Mouse (Mus musculus) lung, postnatal 14 days (tissue): Measurements from ENCODE around the gene Rap1gap2.

Experiments used
- DNase-seq: peaks from one replicate; pipeline ENCODE4 v3.0.0; 2021

Rap1gap2 gene

DNA sequence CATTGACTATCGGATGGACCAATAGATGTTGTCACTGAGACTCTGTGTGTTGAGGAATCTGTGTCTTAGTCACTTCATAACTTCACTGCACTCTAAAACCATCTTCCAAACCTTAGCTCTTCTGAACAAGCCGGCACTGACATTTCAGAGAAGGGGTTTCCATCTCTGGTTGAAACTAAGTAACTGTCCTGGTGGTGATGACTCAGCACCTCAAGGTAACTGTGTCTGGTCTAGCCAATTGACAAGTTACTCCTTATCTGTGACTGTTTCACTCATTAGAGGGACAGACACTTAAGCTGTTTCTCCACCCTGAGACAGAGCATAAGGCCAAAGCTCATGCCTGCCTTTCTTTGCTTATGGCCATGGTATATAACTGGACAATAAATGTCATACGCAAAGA is 114.1 kb downstream of the Rap1gap2 start:
- DNase-seq = no peak

GRCm38 (mm10) chr11:74493936-74494335 is 116.8 kb downstream of the Rap1gap2 start:
- no peak for DNase-seq

DNA sequence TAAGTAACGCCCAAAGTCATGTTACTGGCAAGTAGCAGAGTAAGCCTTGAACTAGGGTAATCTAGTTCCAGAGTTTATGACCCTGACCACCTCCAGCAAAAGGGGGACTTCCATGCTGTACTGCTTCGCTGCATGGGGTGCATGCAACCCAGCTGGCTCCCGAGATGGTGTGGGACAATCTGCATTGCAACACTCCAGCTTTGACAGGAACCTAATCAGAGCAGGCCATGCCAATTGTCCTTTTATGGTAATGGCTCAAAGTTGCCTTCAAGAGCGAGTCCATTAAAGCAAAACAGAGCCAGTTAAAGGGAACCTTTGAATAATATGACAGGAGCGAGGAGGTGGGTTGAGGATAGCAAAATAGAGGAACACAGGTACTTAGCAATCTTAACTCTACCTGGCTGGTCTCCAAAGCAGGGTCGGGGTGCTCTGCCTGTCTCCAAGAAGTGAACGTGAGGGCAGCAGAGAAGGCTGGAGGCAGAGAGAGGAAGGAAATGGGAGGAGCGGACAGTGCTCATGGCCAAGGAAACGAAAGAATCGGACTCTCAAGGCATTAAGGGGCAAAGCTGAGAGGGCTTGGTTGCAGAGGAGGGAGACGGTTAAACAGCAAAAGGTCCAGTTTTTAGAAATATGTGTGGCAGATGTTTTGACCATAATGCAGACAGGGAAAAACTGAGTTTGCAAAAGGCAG is 117.4 kb downstream of the Rap1gap2 start:
- DNase-seq = peak; percentile 11

- no peak for DNase-seq
Observed at GRCm38 (mm10) chr11:74491130-74491529, 119.6 kb downstream of the Rap1gap2 start.

DNA sequence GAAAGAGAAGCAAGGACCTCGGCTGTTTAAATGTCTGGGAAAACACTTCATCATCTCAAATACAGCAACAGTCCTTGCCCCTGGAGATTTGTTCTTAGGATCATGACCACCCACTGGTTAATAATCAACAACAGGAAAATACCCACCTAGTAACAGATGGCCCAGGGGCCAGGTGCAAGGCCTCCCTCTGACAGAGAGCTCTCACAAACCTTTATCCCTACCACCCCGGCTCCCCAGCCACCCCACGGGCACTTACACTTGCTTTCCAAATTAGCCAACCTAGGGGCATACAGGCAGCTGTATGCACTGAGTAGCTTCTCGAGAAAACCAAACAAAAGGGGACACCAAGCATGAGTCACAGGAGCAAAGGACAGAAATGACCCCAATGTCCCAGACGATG is 121.5 kb downstream of the Rap1gap2 start:
- no peak for DNase-seq

DNA sequence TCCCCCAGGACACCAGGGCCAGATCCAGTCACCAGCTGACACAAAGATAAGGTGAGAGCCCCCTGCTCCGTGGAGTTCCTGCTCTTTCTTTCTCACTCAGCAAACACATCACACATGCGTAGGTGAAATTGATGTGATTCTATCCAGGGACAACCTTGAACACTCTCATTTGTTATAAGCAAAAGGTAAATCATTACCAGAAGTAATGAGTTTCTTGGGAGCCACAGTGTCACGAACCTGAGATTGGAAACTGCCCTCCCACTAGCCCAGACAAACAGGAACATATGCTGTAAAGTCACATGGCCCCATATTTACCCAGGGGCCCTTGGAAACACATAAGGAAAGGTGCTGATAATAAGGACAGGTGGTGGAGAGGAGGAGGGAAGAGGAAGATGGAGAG is 122.8 kb downstream of the Rap1gap2 start:
- DNase-seq = no peak

- DNase-seq = no peak
Observed at GRCm38 (mm10) chr11:74485435-74486217, 125.1 kb downstream of the Rap1gap2 start.

- DNase-seq = no peak
Observed at GRCm38 (mm10) chr11:74483871-74484270, 126.8 kb downstream of the Rap1gap2 start.

- DNase-seq = no peak
Observed at GRCm38 (mm10) chr11:74483153-74483817, 127.4 kb downstream of the Rap1gap2 start.

DNA sequence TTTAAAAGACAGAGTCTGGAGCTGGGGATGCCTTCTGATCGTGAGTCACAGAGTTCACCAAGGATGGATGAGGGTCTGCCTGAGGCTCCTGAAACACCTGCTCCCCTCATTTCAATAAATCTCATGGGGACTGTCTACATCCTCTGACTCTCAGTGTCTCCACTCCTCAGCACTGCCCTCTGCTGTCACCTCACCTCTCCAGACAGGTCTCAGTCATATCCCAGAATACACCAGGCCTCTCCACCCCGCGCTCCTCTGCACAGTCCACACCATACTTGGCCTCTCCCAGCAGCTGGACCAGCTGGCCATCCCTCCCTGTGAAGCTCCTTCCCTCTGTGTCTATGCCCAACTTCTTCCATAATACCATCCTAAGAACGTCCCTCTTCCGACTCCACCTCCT is 128.9 kb downstream of the Rap1gap2 start:
- no peak for DNase-seq

DNA sequence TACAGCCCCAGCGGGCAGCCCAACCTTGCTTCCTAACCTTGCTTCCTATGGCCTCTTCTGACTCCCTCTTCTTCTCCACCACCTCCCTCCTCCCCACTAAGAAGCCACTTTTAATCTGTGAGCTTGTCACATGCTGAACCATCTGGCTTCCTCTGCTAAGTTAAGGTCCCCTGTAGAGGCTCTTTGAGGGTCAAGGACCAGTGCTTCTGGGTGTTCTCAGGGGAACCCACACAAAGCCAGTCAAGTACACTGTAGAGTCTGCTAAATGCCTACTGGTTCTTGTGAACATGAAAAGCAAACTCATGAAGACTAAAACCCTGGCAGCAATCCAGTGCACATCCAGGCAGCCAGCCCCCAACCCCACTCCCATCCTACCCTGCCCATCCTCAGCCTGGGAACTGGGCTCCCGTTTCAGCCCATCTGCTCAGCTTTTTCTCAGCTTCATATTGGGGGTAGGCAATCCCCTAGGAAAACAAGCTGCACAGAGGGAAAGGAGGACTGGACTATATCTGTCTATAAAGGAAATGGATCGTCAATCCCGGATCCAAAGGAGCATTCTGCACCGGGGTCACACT is 130.9 kb downstream of the Rap1gap2 start:
- no peak for DNase-seq

DNA sequence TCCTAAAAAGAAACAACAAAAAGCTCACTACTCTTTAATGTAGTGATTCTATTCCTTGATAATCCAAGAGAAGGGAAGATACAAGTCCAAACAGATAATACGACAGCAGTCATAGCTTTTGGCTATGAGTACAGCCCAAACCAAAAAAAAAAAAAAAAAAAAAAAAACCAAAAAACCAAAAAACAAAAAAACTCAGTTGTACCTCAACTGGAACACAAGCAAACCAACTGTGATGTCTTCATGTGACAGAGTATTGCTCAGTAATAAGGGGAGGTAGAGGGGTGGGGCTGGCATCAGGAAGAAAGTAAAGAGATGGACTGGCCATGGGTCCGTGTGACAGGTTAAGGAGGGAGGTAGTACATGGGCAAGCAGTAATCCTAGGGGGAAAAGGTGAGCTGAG is 131.8 kb downstream of the Rap1gap2 start:
- DNase-seq = no peak

- no peak for DNase-seq
Observed at GRCm38 (mm10) chr11:74472671-74473070, 138.0 kb downstream of the Rap1gap2 start.

- DNase-seq = no peak
Observed at GRCm38 (mm10) chr11:74468195-74468594, 142.5 kb downstream of the Rap1gap2 start.

DNA sequence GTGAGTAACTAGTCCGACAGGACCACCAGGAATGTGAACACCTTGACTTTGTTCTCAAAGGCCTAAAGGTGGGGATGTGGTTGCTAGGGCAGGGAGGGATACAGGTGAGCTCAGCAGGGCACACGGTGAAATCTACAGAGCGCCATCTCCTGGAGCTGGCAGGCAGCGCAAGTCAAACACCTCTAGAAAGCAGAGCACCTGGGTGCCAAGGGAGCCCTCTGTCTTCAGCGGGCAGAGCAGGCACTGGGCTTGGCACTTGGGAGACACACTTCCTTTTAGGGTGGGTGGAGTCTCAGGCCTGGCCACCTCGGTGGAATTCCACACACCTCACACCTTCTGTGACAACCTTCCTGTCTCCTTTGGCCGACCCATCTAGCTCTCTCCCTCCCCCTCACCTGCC is 145.0 kb downstream of the Rap1gap2 start:
- no peak for DNase-seq

DNA sequence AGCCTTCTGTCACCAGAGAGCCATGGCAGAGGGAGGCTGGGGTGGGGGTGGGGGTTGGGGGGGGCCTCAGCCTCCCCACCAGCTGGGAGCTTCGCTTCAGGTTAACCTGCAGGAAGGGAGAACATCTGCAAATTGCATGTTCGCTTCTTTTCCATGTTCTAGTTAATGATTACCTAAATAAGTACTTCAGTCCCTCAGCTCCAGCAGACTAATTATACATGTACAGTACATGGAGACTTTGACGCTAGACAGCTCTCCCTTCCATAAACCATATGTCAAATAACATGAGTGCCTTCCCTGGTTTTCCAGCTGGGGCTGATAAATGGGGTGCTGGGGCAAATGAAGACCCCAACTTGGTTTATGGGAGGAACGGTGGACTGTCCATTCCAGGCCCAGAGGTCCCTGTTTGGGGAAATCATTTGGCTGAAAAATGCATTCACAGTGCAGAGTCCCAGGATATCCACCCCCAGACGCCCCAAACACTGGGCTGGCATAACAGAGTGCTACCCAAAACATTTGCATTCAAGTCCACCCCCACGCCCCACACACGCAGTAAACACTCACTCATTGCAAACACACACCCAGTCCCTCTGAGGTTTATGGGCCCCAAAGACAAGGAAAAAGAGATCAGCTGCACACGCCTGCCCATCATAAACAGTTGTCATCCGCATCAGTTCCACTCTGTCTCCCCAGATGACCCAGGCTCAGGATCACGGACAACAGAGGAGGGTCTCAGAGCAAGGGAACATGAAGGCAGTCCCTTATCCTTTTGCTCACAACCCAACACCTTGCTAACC is 146.3 kb downstream of the Rap1gap2 start:
- DNase-seq = no peak

DNA sequence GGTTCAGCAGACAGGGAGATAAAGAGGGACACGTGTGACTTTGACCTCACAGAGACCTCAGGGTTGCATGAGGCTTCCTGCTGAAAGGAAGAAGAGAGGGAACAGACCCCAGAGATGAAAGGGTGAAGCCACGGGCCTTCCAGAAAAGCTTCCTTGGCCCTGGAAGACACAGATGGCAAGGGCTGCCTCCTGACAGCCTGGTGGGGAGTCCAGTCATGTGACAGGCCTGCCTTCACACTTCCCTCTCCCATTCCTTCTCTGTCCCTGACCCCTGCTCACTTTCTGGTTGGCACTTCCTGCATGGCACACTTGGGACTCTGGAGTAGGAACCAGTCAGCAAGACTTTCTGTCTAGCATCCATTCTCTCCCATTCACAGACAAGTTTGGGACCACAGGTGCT is 148.1 kb downstream of the Rap1gap2 start:
- no peak for DNase-seq

DNA sequence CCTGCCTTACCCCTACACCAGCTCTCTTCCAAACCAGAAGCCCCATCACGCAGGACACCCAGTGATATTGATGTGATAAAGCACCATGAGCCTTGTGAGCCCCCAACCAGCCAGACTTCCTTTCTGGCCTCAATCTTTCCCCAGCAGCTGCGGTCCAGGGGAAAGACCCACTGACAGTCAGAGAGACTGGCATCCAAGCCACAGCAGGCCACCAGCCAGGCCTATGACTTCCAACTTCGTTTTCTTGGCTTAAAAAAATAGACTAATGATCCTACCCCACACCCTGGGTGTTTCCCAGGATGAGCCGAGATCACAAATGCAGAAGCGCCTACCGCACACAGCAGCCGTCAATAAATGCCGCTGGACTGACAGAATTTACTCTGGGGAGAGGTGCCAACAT is 151.1 kb downstream of the Rap1gap2 start:
- no peak for DNase-seq

- DNase-seq = no peak
Observed at GRCm38 (mm10) chr11:74458400-74458799, 152.3 kb downstream of the Rap1gap2 start.

- no peak for DNase-seq
Observed at GRCm38 (mm10) chr11:74457194-74457593, 153.5 kb downstream of the Rap1gap2 start.

- no peak for DNase-seq
Observed at GRCm38 (mm10) chr11:74448556-74448955, 162.2 kb downstream of the Rap1gap2 start.

DNA sequence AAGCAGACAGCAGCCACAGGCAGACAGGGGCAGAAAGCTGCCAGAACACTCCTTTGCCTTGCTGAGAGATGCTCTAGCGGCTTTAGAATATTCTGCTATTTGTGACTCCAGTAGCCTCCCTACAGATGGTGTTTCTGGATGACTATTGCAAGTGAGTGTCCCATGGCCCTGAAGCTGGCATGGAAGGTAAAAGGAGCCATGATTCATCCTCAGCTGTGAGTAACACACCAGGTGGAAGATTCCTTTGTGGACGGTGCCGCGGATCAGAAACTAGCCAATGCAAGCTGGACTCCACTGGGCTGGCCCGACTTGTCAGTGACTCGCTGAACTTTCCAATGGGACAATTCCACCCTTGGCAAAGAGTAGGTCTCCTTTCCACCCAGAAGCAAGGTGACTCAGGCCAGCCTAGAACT is 162.7 kb downstream of the Rap1gap2 start:
- no peak for DNase-seq

GRCm38 (mm10) chr11:74445591-74445990 is 165.1 kb downstream of the Rap1gap2 start:
- no peak for DNase-seq
